Mouse (Mus musculus): ENCODE results near the gene Npas2. TPM values are rescaled to one million over a fixed set of nuclear protein-coding genes. Genes with fewer than 3 reads are reported as not detected.
A peak's percentile ranks its signal among the peaks of the same experiment; 100 is the strongest.

The Npas2 gene
- total RNA-seq, 2 experiments from 2014 or later: 6.2 to 7.6 TPM

DNA sequence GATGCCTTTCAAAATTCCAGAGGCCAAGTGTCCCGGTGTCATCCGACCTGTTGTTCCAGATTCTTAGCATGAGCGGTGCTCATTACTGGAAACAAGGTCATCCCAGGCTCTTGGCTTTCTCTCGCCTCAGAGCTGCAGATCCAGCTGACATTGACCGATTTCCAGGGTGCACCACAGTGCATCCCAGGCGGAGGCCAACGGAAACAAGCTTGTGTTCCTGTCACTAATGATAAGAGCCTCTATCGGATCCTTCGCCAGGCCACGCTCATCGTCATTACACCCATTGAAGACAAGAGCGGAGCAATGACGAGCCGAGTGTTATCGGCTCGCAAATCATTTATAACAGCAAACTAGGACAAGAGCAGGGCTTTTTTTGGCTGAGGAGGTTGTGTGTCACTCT is 91.3 kb downstream of the Npas2 start:
- peak; percentile 74 for DNase-seq

DNA sequence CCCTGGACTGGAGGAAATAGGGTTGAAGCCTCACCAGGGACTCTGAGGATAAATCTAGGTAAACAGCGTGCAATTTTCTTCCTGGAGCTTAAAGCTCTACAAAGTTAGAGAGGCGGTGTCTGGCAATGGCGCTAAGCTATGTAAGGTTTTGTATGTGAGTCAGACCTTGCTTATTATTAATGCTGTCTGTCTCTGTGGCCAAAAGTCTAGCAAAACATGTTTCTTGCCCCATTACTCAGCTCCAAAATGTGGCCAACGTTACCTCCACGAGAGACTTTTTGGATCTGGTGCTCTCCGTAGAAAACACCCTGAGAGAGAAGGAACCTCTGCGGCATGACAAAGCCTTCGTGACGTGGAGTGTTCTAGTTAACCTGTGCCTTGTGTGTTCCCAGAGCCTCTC is 93.5 kb downstream of the Npas2 start:
- no peak for DNase-seq

DNA sequence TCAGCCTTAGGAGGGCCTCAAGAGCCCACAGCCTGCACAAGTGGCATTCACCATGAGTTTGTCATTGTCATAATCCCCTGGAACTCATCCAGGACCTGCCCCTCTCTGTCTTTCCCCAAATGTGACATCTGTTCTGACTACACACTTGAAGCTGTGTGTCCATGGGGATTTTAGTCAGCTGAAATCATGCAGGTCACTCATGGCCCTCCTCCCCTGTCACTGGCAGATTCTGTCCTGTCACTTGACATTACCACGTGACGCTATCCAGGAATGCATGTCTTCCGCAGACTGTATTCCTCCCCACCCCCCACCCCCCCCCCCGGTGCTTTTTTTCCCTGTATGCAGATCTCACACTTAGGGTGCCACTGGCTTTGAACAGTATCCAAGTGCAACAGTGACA is 94.3 kb downstream of the Npas2 start:
- no peak for DNase-seq

DNA sequence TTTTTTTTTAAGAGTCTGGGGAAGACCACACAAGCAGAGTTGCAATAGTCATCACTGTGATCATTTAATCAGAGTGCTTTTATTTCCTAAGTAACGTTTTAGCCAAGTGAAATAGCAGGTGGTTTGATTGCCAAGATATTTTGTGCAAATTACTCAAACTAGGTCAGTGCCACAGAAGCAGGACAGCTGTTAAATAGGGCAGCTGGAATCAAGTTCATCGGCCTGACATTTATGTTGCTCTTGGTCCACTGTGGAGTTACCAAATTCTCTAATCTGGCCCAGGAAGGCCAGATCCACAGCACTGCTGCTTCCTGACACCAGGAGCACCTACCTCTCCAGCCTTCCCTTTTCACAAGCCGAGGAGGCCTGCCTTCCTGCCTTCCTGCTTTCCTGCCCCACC is 94.9 kb downstream of the Npas2 start:
- no peak for DNase-seq

DNA sequence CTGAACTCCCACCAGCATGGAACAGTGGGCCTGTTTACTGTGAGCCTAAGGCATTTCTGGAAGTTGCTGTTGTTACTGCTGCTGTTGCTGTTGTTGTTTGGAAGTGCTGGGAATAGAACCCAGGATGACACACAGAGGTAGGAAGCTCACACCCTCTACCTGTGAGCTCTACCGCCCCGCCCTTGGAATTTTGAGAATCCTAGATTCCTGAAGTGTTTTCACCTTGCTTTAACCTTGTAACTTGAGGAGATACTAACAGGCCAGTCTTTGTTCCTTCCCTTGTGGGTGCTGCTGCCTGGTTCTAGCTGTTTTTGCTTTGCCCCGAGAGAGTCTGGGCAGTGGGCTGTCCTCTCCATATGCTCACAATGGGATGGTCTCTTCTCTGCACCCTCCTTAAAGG is 98.5 kb downstream of the Npas2 start:
- no peak for DNase-seq

DNA sequence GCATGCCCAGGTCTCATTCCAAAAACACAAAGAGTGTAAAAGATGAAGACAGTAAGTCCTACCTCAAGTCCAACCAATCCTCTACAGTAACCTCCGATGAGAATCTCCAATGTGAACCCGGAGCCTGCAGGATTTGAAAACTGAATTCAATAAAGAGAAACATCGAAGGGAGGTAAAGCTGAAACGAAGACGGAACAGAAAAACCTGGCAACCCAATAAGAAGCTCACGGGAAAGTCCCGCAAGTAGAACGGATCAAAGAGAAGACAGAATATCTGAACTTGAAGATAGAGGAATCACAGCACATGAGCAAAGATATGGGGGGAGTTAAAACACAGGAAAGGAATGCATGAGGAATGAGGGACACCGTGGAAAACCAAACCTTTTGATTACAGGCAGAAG is 104.8 kb downstream of the Npas2 start:
- no peak for DNase-seq

DNA sequence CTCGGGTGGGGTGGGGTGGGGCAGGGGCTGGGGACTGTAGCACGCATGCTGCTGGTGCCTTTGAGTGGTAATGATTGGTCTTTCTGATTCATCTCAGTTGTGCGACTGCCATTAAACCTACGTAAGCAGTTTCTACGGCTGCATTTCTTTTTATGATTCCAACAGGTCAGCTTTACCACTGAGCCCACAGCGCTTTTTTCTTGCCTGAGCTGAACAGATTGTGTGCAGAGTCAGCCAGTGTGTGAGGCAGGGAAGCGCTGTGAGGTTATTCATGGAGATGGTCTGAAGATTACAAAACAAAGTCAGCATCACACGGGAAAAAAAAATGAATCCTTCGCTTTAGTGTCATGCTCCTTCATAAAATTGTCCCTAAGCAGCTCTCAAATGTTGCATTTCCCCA is 106.7 kb downstream of the Npas2 start:
- no peak for DNase-seq

DNA sequence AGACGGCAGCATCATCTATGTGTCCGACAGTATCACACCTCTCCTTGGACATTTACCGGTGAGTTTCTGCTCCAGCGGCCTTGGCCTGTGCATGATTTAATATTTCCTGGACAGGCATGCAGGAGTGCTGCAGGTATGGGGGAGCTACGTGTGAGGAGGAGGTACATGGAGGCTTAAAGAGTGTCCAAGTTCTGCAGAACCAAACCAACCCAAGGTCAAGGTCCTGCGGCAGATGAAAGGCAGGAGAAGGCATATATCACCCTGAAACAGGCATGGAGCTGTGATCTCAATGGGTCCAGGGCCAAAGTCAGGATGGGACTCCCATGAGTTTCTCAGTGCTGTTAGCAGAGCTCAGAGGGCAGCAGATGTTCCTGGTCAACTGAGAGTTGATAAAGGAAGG is 107.1 kb downstream of the Npas2 start:
- DNase-seq: peak; percentile 63

DNA sequence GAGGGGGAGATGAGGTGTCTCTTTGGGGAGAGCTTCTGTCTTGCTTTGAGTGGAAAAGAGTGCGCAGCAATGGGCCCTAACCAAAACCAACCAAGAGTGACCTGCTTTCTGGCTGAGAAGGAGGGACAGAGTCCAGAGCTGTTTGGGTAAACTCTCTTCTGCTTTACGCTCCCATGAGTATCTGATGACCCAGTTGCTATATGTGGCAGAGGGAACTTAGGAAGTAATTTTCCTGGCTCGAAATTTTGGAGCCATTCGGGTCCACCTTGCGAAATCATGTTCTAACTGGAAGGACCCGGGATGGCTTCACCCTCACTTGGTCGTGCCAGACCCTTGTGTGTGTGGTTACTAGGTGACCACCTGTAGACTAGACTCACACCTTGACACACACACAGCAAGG is 108.7 kb downstream of the Npas2 start:
- no peak for DNase-seq

DNA sequence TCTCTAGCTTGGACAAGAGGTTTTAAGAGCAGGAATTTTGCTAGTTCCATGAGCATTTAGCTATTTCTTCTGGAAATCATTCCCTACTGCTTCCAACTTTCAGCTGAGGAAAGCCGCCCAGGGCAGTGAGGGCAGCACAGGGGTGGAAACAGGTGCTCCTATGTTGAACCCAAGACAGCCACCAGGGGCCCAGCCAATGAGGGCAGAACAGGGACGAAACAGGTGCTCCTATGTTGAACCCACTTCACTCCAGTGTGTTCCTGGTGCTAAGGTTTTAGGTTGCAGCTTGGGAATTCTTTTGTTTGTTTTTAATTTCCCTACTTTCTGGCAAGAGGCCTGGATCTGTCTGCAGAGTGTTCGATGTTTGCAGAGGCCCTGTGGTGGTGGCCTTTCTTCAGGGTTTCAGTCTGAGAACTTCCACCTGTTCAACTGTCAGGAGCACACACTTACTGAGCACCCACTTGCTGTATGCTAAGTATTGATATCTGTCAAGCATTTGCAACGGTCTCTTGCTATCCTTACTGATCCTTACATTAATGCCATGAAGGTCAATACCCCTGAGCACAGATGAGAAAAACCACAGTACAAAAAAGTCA is 109.6 kb downstream of the Npas2 start:
- no peak for DNase-seq

DNA sequence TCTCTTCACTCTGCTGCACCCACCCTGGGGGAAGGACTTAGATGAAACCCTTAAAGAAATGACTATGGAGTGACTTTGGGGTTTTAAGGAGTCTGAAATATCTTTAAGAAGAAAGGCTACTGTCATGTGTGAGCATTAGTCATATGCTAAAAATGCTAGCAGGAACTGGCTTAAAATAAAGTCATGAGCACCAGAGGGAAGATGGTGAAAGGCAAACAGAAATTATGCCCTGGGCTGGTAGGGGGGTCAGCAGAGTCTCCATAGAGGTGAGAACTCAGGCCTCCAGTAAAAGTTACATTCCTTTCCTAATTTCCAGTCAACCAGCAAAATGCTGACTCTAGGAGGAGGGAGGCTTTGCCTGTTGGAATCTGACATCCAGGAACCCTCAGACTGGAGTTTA is 113.8 kb downstream of the Npas2 start:
- DNase-seq: no peak

DNA sequence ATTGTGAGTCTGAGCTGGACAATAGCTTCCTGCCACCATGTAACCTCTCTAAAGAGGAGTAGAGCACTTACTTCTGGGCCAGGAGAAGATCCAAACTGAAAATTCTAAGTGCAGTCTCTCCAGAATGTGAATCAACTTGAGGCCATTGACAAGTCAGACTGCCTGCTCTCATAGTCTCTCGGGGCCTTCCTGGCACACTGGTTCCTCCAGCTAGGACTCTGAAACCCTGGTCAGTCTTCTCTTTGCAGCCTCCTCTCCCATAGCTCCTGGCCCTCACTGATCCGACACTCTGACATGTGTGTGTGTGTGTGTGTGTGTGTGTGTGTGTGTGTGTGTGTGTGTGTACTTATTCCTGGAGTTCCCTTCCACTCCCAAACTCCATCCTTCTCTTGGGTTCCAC is 114.4 kb downstream of the Npas2 start:
- peak; percentile 33 for DNase-seq

DNA sequence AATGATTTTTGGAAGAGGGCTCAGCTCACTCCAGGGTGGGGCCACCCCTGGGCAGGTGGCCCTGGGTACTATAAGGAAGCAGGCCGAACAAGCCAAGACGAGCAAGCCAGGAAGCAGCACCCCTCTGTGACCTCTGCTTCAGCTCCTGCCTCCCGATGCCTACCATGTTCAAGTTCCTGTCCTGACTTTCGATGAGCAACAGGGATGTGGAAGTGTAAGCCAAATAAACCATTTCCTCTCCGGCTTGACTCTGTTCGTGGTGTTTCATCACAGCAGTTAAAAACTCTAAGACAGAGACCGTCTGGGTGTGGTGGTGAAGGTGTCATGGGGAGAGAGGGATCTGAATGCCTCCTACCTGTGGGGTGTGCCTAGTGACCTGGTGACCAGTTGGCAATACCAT is 116.0 kb downstream of the Npas2 start:
- DNase-seq: no peak

DNA sequence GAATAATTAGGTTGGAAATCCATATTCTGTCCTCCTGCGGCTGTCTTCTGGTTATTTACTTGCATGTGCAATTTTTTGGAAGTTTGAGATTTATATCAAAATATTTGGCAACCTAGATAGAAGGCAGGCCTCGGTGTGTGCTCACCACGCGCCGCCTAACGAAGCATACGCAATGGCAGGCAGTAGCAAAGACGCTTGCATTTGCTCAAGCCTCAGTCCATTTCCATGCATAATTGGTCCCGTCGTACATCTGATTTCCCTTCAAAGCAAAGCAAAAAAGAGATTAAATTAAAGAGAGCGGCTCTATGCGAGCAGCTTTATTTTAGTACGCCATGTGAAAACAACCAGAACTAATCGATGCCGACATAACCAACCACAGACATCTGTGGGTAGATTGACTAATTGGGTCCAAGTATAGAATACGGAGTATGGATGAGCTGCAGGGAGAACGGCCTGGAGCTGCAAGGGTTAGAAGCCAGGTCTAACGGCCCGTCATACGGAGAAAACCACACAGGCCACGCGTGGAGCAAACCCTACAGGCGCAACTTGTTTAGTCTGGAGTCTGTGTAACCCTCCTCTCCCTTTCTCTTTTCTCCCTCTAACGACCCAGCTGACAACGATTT is 118.9 kb downstream of the Npas2 start:
- no peak for DNase-seq

DNA sequence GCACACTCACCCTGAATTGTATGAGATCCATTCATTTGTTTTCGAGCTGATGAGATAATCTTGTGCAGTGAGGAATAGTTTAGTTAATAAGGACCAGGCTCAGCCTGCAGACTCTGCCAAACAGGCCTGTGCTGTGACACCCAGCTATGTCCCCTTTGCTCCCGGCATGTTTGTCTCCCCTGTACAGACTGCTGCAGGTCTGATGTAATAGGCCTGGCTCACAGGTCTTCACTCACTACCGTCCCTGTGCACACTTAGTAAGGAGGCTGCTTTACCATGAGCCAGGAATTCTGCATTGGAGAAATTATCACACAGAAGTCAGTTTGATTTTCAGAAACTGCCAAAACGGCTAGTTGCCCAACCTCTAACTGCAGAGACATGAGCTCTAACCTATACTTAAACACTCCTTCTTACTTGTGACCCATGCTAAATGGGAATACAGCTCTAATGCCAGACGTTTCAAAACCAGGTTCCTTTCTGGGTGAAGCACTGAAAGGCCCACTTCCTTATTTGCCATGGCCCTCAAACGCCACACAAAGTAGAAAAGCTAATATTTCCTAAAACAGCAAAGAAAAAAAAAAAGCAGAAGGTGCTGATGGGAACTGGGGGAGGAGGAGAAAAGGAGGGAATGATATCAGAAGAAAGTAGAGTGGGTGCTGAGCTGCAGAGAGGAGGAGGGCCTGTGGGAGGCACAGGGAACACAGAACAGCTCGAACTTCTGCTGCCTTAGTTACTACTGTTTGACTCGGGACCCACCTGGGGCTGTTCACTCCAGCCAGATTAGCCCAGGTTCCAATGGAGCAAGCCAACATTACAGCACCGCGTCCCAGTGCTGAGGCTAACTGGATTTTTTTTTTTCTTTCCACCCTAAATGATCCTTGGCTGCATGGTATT is 120.1 kb downstream of the Npas2 start:
- no peak for DNase-seq

DNA sequence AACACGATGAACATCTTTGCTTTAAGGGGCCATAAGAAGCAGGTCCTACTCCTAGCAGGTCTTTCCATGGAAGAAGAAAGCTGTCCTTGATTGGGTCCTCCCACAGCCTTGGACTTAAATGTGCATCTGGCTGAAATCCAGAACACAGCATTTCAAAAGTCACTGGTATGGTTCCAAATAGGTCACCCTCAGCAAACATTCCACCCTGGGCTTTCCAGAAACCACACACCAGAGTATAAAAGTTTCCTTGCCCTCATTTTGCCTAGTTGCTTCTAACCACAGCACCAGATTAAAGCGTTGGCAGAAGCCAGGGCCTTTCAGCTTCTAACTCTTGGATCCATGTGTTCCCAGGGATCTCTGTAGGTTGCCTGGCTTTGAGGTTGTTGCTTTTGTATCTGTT is 124.4 kb downstream of the Npas2 start:
- DNase-seq: peak; percentile 71

DNA sequence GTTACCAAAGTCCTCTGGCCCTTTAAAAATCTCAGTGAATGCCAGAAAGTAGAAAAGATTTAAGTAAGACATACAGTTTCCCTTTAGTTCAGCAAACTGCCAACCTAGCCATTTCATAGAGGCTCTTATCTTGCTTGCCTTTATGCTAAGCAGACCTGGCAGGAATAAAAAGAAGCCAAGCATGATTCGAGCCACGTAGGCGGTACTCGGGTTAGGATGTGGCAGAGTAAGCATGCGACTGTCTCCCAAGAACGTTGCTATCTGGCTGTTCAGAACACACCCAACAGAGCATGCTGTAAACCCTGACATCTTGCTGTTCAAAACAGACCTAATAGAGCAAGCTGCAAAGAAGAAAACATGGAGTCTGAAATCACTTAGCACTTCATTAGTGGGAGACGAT is 125.3 kb downstream of the Npas2 start:
- no peak for DNase-seq

DNA sequence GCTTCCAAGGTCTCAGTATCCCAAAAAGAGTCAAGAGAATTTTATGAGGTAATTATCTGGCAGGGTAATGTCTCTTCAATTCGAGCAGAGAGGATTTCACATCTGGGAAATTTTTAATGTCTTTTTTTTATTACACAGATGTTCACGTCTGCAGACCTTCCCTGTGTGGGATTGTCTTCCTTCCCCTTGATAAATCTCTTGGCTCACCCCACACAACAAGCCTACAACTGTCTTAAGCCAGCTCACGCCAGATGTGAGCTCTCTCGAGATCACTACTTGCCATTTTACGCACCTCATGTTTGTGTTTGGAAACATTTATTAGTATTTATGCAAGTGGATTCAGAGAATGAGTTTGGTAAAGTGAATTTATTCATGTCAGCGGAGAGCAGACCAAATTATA is 128.4 kb downstream of the Npas2 start:
- DNase-seq: no peak

DNA sequence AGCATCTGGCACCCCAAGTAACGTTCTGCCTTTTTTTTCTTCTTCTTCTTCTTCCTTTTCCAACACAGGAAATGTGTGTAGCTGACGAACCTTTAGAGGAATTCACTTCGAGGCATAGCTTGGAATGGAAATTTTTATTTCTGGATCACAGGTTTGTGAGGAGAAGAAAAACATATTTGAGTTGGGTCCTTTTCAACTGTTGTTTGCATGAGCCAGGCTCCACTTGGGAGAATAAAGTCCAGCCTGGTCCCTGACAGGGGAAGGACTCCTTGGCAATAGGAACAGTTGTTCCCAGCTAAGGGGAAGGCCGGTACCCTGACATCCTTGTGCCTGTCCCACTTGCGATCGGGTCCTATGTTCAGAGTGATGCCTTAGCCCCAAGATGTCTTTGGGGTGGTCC is 131.7 kb downstream of the Npas2 start:
- DNase-seq: no peak

DNA sequence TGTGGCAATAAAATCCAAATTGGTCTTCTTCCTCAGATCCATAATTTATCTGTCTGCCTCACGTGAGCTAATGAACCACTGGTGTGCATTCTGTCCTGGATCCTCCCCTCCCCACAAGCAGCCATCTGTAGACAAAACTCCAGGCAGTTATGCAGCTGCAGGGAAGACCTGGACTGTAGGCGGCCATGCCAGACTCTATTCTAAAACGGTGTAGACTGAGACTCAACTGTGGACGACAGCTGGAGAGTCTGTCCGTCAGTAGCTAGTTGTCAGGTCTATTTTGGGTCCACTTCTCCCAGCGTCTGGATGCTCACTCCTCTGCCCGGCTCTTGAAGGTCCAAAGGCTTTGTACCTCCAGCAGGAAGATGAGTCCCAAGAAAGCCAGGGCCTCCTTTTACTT is 134.0 kb downstream of the Npas2 start:
- no peak for DNase-seq

DNA sequence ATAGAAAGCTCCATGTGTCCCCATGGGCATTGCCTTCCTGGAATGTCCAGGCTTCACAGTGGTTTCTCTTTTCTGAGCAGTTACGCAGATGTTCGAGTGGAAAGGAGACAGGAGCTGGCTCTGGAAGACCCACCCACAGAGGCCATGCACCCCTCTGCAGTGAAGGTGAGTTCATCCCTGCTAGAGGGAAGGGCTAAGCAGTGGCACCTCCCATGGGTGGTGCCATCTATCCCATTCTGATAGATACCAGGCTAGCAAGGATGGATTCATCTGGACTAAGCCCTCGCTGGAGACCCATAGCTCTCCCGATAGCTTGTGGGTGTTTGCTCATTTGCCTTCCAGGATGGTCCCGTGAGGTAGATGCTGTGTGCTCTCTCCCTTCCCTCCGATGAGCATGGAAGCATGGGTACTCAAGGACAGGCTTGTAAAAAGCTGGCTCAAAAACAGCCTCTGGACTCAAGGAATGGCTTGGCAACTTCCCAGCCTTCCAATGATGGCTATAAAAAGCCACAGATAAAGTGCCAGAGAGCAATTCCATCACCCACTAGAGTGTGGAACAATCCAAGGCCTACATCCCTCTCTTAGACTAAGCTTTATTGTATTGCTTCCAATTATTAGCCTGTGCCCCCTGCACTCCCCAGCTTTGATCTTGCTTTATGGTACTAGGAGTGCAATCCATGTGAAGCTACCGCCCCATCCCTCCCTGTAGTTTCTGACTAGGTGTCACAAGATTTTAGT is 137.5 kb downstream of the Npas2 start:
- peak; percentile 47 for DNase-seq

DNA sequence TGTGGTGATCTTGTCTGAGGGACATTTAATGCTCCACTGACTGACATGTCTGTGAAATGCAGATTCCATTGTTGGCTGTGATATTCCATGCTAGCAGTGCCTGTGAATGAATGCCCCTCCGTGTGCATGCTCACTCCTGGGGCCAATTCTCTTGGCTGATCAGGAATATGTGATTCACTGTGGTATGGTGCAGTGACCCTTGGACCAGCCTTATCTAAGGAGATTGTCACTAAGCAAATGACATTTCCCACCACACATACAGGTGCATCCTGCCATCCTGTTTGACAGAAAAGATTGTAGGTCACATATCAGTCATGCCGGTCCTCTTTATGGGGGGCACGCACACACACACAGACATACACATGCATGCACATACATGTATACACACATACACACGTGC is 138.9 kb downstream of the Npas2 start:
- DNase-seq: no peak
